Mouse (Mus musculus) hindbrain, embryonic 16.5 days (tissue): ENCODE measurements at regions not wholly inside any gene's neighbourhood (a gene's known extent, or its start where the extent isn't known, plus 50 kb on each side); places are given as distances from the start of the nearest gene placed in this dataset.

Experiments
- ATAC-seq: fragments of 200-750 bp; cut with Nextera tagmentation; 2 replicates; pipeline ENCODE4 v1.8.0; 2017; ENCODE audit warnings: moderate TSS enrichment, moderate library complexity
- H3K27ac ChIP-seq: fragments of 300-500 bp; sonication (generic); 2 replicates; pipeline ENCODE4 v1.5.1; 2014; ENCODE audit warnings: low read depth, mild to moderate bottlenecking, control low read depth, low read length, moderate library complexity
- H3K27me3 ChIP-seq: fragments of 300-500 bp; sonication (generic); replicated peaks from 2 replicates; pipeline ENCODE4 v1.6.1; 2014; ENCODE audit warnings: low read length; ENCODE audit not compliant: control insufficient read depth, insufficient read depth
- H3K36me3 ChIP-seq: fragments of 300-500 bp; sonication (generic); 2 replicates; pipeline ENCODE4 v1.6.1; 2014; ENCODE audit warnings: mild to moderate bottlenecking, low read length, moderate library complexity, mixed read lengths; ENCODE audit not compliant: control insufficient read depth, insufficient read depth
- H3K4me1 ChIP-seq: fragments of 300-500 bp; sonication (generic); 2 replicates; pipeline ENCODE4 v1.6.1; 2014; ENCODE audit warnings: low read depth, low read length; ENCODE audit not compliant: control insufficient read depth, insufficient read depth
- H3K4me2 ChIP-seq: fragments of 300-500 bp; sonication (generic); 2 replicates; pipeline ENCODE4 v1.6.1; 2014; ENCODE audit warnings: mild to moderate bottlenecking, low read length, control low read depth, moderate library complexity
- H3K4me3 ChIP-seq: fragments of 300-500 bp; sonication (generic); 2 replicates; pipeline ENCODE4 v1.5.1; 2014; ENCODE audit warnings: mild to moderate bottlenecking, low read length, control low read depth, moderate library complexity
- H3K9ac ChIP-seq: fragments of 300-500 bp; sonication (generic); 2 replicates; pipeline ENCODE4 v1.6.1; 2014; ENCODE audit warnings: low read depth, mild to moderate bottlenecking, control low read depth, low read length, moderate library complexity
- H3K9me3 ChIP-seq: fragments of 300-500 bp; sonication (generic); 2 replicates; pipeline ENCODE4 v1.6.1; 2014; ENCODE audit warnings: mild to moderate bottlenecking, low read length, moderate library complexity; ENCODE audit not compliant: control insufficient read depth
- WGBS: fragments of 180-500 bp; shearing (Covaris S2); extraction: QIAGEN DNeasy Blood & Tissue Kit; methylation state at CpG from one replicate; pipeline ENCODE4 v1.1.7; 2014; 5-methylcytosine and 5-hydroxymethylcytosine counted together

DNA sequence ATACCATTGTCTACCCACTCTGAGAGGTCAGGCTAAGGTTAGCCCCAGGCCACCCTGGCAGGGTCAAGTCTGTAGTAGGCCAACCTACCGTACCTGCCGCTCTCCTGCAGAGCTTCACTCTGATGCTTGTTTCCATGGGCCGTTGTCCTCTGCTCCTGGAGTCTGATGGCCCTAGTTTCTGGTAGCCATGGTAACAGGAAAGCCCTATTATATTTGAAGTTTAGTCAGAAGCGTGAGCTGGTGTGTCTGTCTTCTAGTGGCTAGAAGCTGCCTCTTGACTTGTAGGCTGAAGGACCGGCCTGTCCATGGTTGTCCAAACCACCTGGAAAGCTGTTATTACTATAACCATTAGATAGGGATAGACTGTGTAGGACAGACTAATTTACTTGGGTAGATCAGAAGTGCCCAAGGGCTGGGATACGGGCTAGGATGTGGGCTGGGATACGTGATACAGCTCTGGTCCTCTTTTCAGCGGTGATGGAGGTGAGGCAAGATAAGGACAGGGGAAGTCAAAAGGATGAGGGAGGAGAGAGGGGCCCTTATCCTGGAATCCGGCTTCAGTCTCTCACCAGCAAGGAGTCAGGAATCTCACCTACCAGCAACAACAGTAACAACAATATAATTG is 58.5 kb upstream of the Zfp706 start:
- H3K36me3 ChIP-seq, result no peaks in the 10 kb centered on the region
- ATAC-seq, result no peak
- H3K9ac ChIP-seq, result no peak overlapping the region
- H3K9me3 ChIP-seq, result no peaks in the 10 kb centered on the region; the same call in 1 of the 2 replicates
- no peaks in the 10 kb centered on the region; the same call in 1 of the 2 replicates for H3K4me1 ChIP-seq
- H3K27ac ChIP-seq, result no peak overlapping the region
- H3K27me3 ChIP-seq, result no peaks in the 10 kb centered on the region
- no peak overlapping the region for H3K4me3 ChIP-seq
- 84% methylated on average over 9 of the region's 9 CpGs for WGBS
- no peak overlapping the region for H3K4me2 ChIP-seq

DNA sequence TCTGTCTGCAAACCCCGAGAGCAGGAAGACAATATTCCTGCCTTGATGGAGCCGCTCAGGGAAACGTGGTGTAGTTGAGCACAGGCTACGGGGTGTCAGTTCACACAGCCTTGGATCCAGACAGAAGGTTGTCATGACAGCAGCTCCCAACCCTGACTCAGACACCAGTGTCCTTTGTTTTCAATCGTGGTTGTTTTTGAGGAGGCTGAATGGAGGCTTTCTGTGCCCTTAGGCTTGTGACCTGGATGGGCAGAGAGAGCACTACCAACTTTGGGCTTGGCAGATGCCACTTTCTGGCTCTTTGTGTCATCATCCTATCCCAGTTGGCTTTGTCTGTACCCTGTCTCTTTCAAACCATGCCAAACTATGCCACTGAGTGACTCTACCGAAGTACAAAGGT is 57.8 kb upstream of the Zfp706 start:
- H3K27ac ChIP-seq, result no peak overlapping the region
- no peak for ATAC-seq
- H3K9me3 ChIP-seq, result no peaks in the 10 kb centered on the region; the same call in 1 of the 2 replicates
- no peaks in the 10 kb centered on the region for H3K36me3 ChIP-seq
- H3K27me3 ChIP-seq, result no peaks in the 10 kb centered on the region
- no peaks in the 10 kb centered on the region; the same call in 1 of the 2 replicates for H3K4me1 ChIP-seq
- no peak overlapping the region for H3K4me3 ChIP-seq
- 48% methylated on average over 6 of the region's 6 CpGs for WGBS
- H3K9ac ChIP-seq, result no peak overlapping the region
- no peak overlapping the region for H3K4me2 ChIP-seq

GRCm38 (mm10) chr15:37063781-37064383 is 56.3 kb upstream of the Zfp706 start:
- no peaks in the 10 kb centered on the region for H3K36me3 ChIP-seq
- H3K27ac ChIP-seq, result no peak overlapping the region
- no peaks in the 10 kb centered on the region for H3K27me3 ChIP-seq
- no peaks in the 10 kb centered on the region; the same call in 1 of the 2 replicates for H3K9me3 ChIP-seq
- H3K9ac ChIP-seq, result no peak overlapping the region
- 89% methylated on average over 6 of the region's 6 CpGs for WGBS
- no peak overlapping the region for H3K4me2 ChIP-seq
- H3K4me3 ChIP-seq, result no peak overlapping the region
- no peak for ATAC-seq
- no peaks in the 10 kb centered on the region; the same call in 1 of the 2 replicates for H3K4me1 ChIP-seq

GRCm38 (mm10) chr15:37062585-37062984 is 55.0 kb upstream of the Zfp706 start:
- WGBS, result 82% methylated on average over 7 of the region's 7 CpGs
- Histone ChIP-seq H3K4me3 (no peak overlapping the region), H3K27ac (no peak overlapping the region), H3K36me3 (no peaks in the 10 kb centered on the region), H3K4me1 (no peaks in the 10 kb centered on the region; the same call in 1 of the 2 replicates), H3K9me3 (no peaks in the 10 kb centered on the region; the same call in 1 of the 2 replicates), H3K27me3 (no peaks in the 10 kb centered on the region), H3K4me2 (no peak overlapping the region), H3K9ac (no peak overlapping the region)
- peak; percentile 72; the same call in 1 of the 2 replicates for ATAC-seq

- H3K27me3 ChIP-seq, result no peaks in the 10 kb centered on the region
- H3K9ac ChIP-seq, result no peak overlapping the region
- no peaks in the 10 kb centered on the region; the same call in 1 of the 2 replicates for H3K9me3 ChIP-seq
- no peaks in the 10 kb centered on the region for H3K36me3 ChIP-seq
- WGBS, result 80% methylated on average over 6 of the region's 6 CpGs
- no peaks in the 10 kb centered on the region; the same call in 1 of the 2 replicates for H3K4me1 ChIP-seq
- H3K27ac ChIP-seq, result no peak overlapping the region
- H3K4me3 ChIP-seq, result no peak overlapping the region
- H3K4me2 ChIP-seq, result no peak overlapping the region
- ATAC-seq, result no peak
These were observed 53.9 kb upstream of the Zfp706 start for GRCm38 (mm10) chr15:37061501-37061900.

DNA sequence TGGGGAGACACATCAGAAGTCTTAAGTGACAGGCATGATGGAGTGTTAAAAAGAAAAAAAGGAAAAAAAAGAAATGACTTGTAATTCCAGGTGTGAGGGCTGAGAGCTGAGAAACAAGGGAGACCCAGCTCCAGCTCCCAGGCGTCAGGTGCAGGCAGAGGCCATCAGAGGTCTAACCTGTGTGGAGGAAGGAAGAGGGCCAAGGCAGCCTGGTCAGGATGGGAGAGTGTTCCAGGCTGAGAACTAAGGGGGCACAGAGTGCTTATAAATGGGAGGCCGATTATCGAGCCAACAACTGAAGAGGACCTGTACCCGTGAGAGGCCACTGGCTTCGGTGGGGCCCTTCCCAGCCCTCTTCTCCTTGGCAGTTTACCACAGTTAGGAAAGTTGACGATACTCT is 53.3 kb upstream of the Zfp706 start:
- no peaks in the 10 kb centered on the region for H3K27me3 ChIP-seq
- ATAC-seq, result no peak
- no peak overlapping the region for H3K9ac ChIP-seq
- 91% methylated on average over 6 of the region's 6 CpGs for WGBS
- H3K4me3 ChIP-seq, result no peak overlapping the region
- H3K4me1 ChIP-seq, result no peaks in the 10 kb centered on the region; the same call in 1 of the 2 replicates
- H3K27ac ChIP-seq, result no peak overlapping the region
- H3K4me2 ChIP-seq, result no peak overlapping the region
- no peaks in the 10 kb centered on the region for H3K36me3 ChIP-seq
- no peaks in the 10 kb centered on the region; the same call in 1 of the 2 replicates for H3K9me3 ChIP-seq
